Mouse (Mus musculus) Patski (cell line): ENCODE measurements around the gene Fam155a. TPM values are rescaled to one million over a fixed set of nuclear protein-coding genes. Genes with fewer than 3 reads are reported as not detected.

Source experiments
- ATAC-seq: fragments of 100-300 bp; one replicate; pipeline ENCODE4 v1.8.0; 2021
- CTCF ChIA-PET: fragments of 350-600 bp; sonication (Branson Sonifier 250); formaldehyde crosslinking; loops from one replicate; lab custom pipeline; 2022; ENCODE audit warnings: inconsistent platforms; lab: Charles Lee
- POLR2A ChIA-PET: fragments of 350-600 bp; sonication (Branson Sonifier 250); formaldehyde crosslinking; loops from one replicate; lab custom pipeline; 2022; ENCODE audit warnings: antibody characterized with exemption, inconsistent platforms; lab: Charles Lee
- DNase-seq: peaks from one replicate; pipeline ENCODE4 v3.0.0-alpha.2; 2011; ENCODE audit warnings: low read depth, low spot score
- H3K27me3 ChIP-seq: fragments of 371-371 bp; one replicate; pipeline ENCODE4 v1.5.1; 2021
- CTCF ChIP-seq: fragments of 100-300 bp; IDR thresholded peaks from one replicate; pipeline ENCODE4 v1.5.1; 2021
- in situ Hi-C: fragments of 300-500 bp; cut with MboI; formaldehyde crosslinking; loops from 3 replicates; pipeline ENCODE4 v1.11.1; 2018; ENCODE audit warnings: low pct_unique_long_range_greater_than_20kb, mixed read lengths
- polyA plus RNA-seq: library from polyadenylated mRNA; unstranded; gene quantifications from one replicate; pipeline ENCODE4 v1.2.3, GENCODE M21; 2021

The Fam155a gene
- polyA plus RNA-seq, 1 experiment from 2014 or later = not detected

- in situ Hi-C loops = loop anchor here (10.0 kb wide), 1 partner anchor 592 kb away; no protein-coding TSS in a partner anchor
- ChIA-PET CTCF (no interaction called here), POLR2A (no interaction called here)
- no peak for TF ChIP-seq CTCF
- DNase-seq (no peak), ATAC-seq (no peak)
- peaks cover 25% of the 10 kb centered on the region for H3K27me3 ChIP-seq
Measured at GRCm38 (mm10) chr8:9342998-9343397, 428.0 kb downstream of the Fam155a start.

- no peak for DNase-seq
- H3K27me3 ChIP-seq = peaks cover 21% of the 10 kb centered on the region
- no peak for ATAC-seq
- ChIA-PET CTCF (no interaction called here), POLR2A (no interaction called here)
- TF ChIP-seq CTCF = no peak
- in situ Hi-C loops = loop anchor here (10.0 kb wide), 1 partner anchor 592 kb away; no protein-coding TSS in a partner anchor
Measured at GRCm38 (mm10) chr8:9342593-9342992, 428.4 kb downstream of the Fam155a start.

- ATAC-seq (no peak), DNase-seq (no peak)
- ChIA-PET POLR2A (interaction anchor here (1.0 kb wide), 1 partner anchor 9 kb away, joined by 4 read pairs; no protein-coding TSS in a partner anchor), CTCF (no interaction called here)
- no peak for TF ChIP-seq CTCF
- peaks cover 14% of the 10 kb centered on the region for H3K27me3 ChIP-seq
- in situ Hi-C loops = no loop called here
Measured at GRCm38 (mm10) chr8:9337905-9338304, 433.1 kb downstream of the Fam155a start.

GRCm38 (mm10) chr8:9335933-9336303, 435.0 kb downstream of the Fam155a start:
- POLR2A ChIA-PET = no interaction called here
- ATAC-seq (no peak), DNase-seq (no peak)
- peaks cover 17% of the 10 kb centered on the region for H3K27me3 ChIP-seq
- CTCF ChIA-PET = no interaction called here
- no peak for TF ChIP-seq CTCF
- in situ Hi-C loops = no loop called here

GRCm38 (mm10) chr8:9335285-9335932, 435.6 kb downstream of the Fam155a start:
- in situ Hi-C loops = no loop called here
- ChIA-PET POLR2A (interaction anchor here (0.6 kb wide), 1 partner anchor 21 kb away, joined by 4 read pairs; no protein-coding TSS in a partner anchor), CTCF (no interaction called here)
- H3K27me3 ChIP-seq = peaks cover 15% of the 10 kb centered on the region
- no peak for ATAC-seq
- TF ChIP-seq CTCF = no peak
- DNase-seq = no peak

GRCm38 (mm10) chr8:9332766-9333165, 438.2 kb downstream of the Fam155a start:
- ATAC-seq (no peak), DNase-seq (no peak)
- ChIA-PET POLR2A (no interaction called here), CTCF (interaction anchor here (1.0 kb wide), 1 partner anchor 14 kb away, joined by 4 read pairs; no protein-coding TSS in a partner anchor)
- H3K27me3 ChIP-seq = peaks cover 13% of the 10 kb centered on the region
- in situ Hi-C loops = no loop called here
- no peak for TF ChIP-seq CTCF

GRCm38 (mm10) chr8:9309456-9309855, 461.5 kb downstream of the Fam155a start:
- H3K27me3 ChIP-seq = peaks cover 8% of the 10 kb centered on the region
- CTCF ChIA-PET = no interaction called here
- no peak for TF ChIP-seq CTCF
- ATAC-seq = no peak
- POLR2A ChIA-PET = no interaction called here
- in situ Hi-C loops = no loop called here
- DNase-seq = no peak

GRCm38 (mm10) chr8:9303526-9304135, 467.3 kb downstream of the Fam155a start:
- ATAC-seq = no peak
- no peak for TF ChIP-seq CTCF
- POLR2A ChIA-PET = no interaction called here
- CTCF ChIA-PET = no interaction called here
- H3K27me3 ChIP-seq = peaks cover 3% of the 10 kb centered on the region
- DNase-seq = no peak
- in situ Hi-C loops = no loop called here

- DNase-seq (no peak), ATAC-seq (no peak)
- ChIA-PET POLR2A (no interaction called here), CTCF (no interaction called here)
- H3K27me3 ChIP-seq = peaks cover 10% of the 10 kb centered on the region
- TF ChIP-seq CTCF = no peak
- in situ Hi-C loops = no loop called here
Measured at GRCm38 (mm10) chr8:9295046-9295445, 475.9 kb downstream of the Fam155a start.

GRCm38 (mm10) chr8:9292532-9292931, 478.4 kb downstream of the Fam155a start:
- DNase-seq = no peak
- ATAC-seq = no peak
- CTCF ChIA-PET = interaction anchor here (1.1 kb wide), 1 partner anchor 10 kb away, joined by 3 read pairs; no protein-coding TSS in a partner anchor
- in situ Hi-C loops = no loop called here
- no peak for TF ChIP-seq CTCF
- H3K27me3 ChIP-seq = peaks cover 32% of the 10 kb centered on the region
- POLR2A ChIA-PET = no interaction called here

GRCm38 (mm10) chr8:9288015-9288729, 482.8 kb downstream of the Fam155a start:
- peaks cover 59% of the 10 kb centered on the region for H3K27me3 ChIP-seq
- POLR2A ChIA-PET = no interaction called here
- in situ Hi-C loops = no loop called here
- no peak for TF ChIP-seq CTCF
- ATAC-seq = no peak
- CTCF ChIA-PET = no interaction called here
- DNase-seq = no peak
